Mouse (Mus musculus) embryonic fibroblast, embryonic 13.5 days (primary cell): ENCODE data around the gene Mrpl28. TPM values are rescaled to one million over a fixed set of nuclear protein-coding genes. Genes with fewer than 3 reads are reported as not detected.
"Not testable (repeated sequence)": the region's sequence is repeated elsewhere in the genome, so short reads cannot be mapped to it uniquely, and the experiment has no call there.

Experiments
- H3K27ac ChIP-seq: 2 replicates; pipeline ENCODE4 v1.5.1; 2012; ENCODE audit warnings: low read length, control low read depth, inconsistent platforms; ENCODE audit not compliant: insufficient read depth
- H3K4me1 ChIP-seq: 2 replicates; pipeline ENCODE4 v1.6.1; 2011; ENCODE audit warnings: low read length; ENCODE audit not compliant: control insufficient read depth, insufficient read depth
- H3K4me3 ChIP-seq: 2 replicates; pipeline ENCODE4 v1.5.1; 2011; ENCODE audit warnings: mild to moderate bottlenecking, control low read depth, low read length; ENCODE audit not compliant: insufficient read depth
- CTCF ChIP-seq: IDR thresholded peaks from 2 replicates; pipeline ENCODE4 v1.5.1; 2011; ENCODE audit warnings: mild to moderate bottlenecking, control low read depth, low read length, moderate library complexity, borderline replicate concordance; ENCODE audit not compliant: insufficient read depth
- POLR2A ChIP-seq: IDR thresholded peaks from 2 replicates; pipeline ENCODE4 v1.6.1; 2011; ENCODE audit warnings: low read depth, mild to moderate bottlenecking, control low read depth, low read length, moderate library complexity
- polyA plus RNA-seq: library from polyadenylated mRNA; stranded (reverse); fragments of >200 nt; gene quantifications from 2 replicates; pipeline ENCODE4 v1.2.4, GENCODE M21; 2011; ENCODE audit warnings: low read depth; ENCODE audit not compliant: missing spikeins, insufficient read length

The Mrpl28 gene
- polyA plus RNA-seq, 1 experiment, result 38.7 TPM

- Histone ChIP-seq H3K27ac (peak overlapping the region; percentile 93), H3K4me3 (no peak overlapping the region), H3K4me1 (peaks cover 7% of the 10 kb centered on the region; the same call in 1 of the 2 replicates)
- TF ChIP-seq POLR2A, result no peak
- TF ChIP-seq CTCF, result no peak
These were observed 28.8 kb downstream of the Mrpl28 start for GRCm38 (mm10) chr17:26151886-26152630.

- no peak overlapping the region for H3K27ac ChIP-seq
- H3K4me3 ChIP-seq, result no peak overlapping the region
- no peaks in the 10 kb centered on the region for H3K4me1 ChIP-seq
- TF ChIP-seq POLR2A, result no peak
- TF ChIP-seq CTCF, result no peak
These were observed 39.4 kb downstream of the Mrpl28 start for GRCm38 (mm10) chr17:26162736-26163135.

- Histone ChIP-seq H3K27ac (no peak overlapping the region), H3K4me1 (no peaks in the 10 kb centered on the region), H3K4me3 (no peak overlapping the region)
- TF ChIP-seq CTCF (no peak), POLR2A (no peak)
These were observed 44.7 kb downstream of the Mrpl28 start for GRCm38 (mm10) chr17:26168039-26168438.

- H3K4me3 ChIP-seq, H3K4me1 ChIP-seq, H3K27ac ChIP-seq: not testable (repeated sequence)
These were observed 51.9 kb downstream of the Mrpl28 start for GRCm38 (mm10) chr17:26175248-26175647.

Other genes starting within 250 kb of the Mrpl28 start
- 14.4 and 19.7 TPM in 2 replicates for gene Mettl26, start 248.4 kb upstream of the Mrpl28 start, polyA plus RNA-seq
- 0.38 and 0.83 TPM in 2 replicates for gene Wfikkn1, start 242.6 kb upstream of the Mrpl28 start, polyA plus RNA-seq
- 21.5 and 23.9 TPM in 2 replicates for gene Rab40c, start 203.8 kb upstream of the Mrpl28 start, polyA plus RNA-seq
- gene Pigq, start 178.6 kb upstream of the Mrpl28 start, polyA plus RNA-seq, result 47.8 and 48.0 TPM in 2 replicates
- gene Nhlrc4, start 178.5 kb upstream of the Mrpl28 start, polyA plus RNA-seq, result not detected in 2 replicates
- gene A930017K11Rik, start 170.9 kb upstream of the Mrpl28 start, polyA plus RNA-seq, result not detected in 2 replicates
- gene Capn15, start 137.7 kb upstream of the Mrpl28 start, polyA plus RNA-seq, result 10.1 and 10.9 TPM in 2 replicates
- gene Rab11fip3, start 53.9 kb upstream of the Mrpl28 start, polyA plus RNA-seq, result 20.7 and 22.6 TPM in 2 replicates
- 28.2 and 30.9 TPM in 2 replicates for gene Decr2, start 33.2 kb upstream of the Mrpl28 start, polyA plus RNA-seq
- 47.9 and 50.4 TPM in 2 replicates for gene Nme4, start 27.9 kb upstream of the Mrpl28 start, polyA plus RNA-seq
- 0.48 and 1.0 TPM in 2 replicates for gene Tmem8, start 10.2 kb upstream of the Mrpl28 start, polyA plus RNA-seq
- gene Axin1, start 15.2 kb downstream of the Mrpl28 start, polyA plus RNA-seq, result 34.4 and 50.5 TPM in 2 replicates
- not detected in 2 replicates for gene Pdia2, start 75.6 kb downstream of the Mrpl28 start, polyA plus RNA-seq
- 2.2 and 2.8 TPM in 2 replicates for gene Rgs11, start 79.5 kb downstream of the Mrpl28 start, polyA plus RNA-seq
- gene Arhgdig, start 84.3 kb downstream of the Mrpl28 start, polyA plus RNA-seq, result 5.8 and 9.3 TPM in 2 replicates
- 47.2 and 57.3 TPM in 2 replicates for gene Fam234a, start 120.7 kb downstream of the Mrpl28 start, polyA plus RNA-seq
- gene Luc7l, start 129.4 kb downstream of the Mrpl28 start, polyA plus RNA-seq, result 44.1 and 45.0 TPM in 2 replicates